21 mouse cellular contexts compared by ENCODE assay signal in the genomic region with DNA sequence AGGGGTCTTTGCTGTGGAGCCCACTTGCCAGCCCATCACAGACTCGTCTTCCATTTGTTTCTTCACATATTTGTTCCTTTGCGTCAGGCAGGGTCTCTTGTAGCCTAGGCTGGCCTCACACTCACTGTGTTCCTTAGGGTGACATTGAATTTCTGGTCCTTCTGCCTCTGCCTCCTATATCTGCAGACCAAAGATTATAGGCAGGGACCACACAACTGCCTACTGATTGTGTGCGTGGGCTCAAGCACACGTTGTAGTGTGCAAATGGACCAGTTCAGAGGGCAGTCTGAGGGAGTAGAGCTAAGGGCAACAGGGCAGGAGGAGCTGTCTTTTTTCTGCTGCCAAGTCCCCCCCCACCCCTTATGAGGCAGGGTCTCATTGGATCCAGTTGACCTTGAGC. TPM values are rescaled to one million over a fixed set of nuclear protein-coding genes. Genes with fewer than 3 reads are reported as not detected.
DNase-seq lines count a peak whose midpoint lies in the region; ATAC-seq and TF ChIP-seq lines count a peak whose summit lies in the region.
"Had no signal": no experiment of that assay in that cellular context is flagged by ENCODE, and none has a peak within 500 bp of the region (broad histone marks: within the 10 kb centered on the region; RNA-seq: fewer than 3 reads in every experiment).

No protein-coding gene starts in this region.

- H3K4me1 ChIP-seq in ES-Bruce4 (ENCODE audit: control insufficient read depth, insufficient read depth, low read length): peaks cover 8% of the 10 kb centered on the region
- peaks cover 85% of the 10 kb centered on the region for H3K4me1 ChIP-seq in erythroblast, embryonic 14.5 days (ENCODE audit: control insufficient read depth)
- peaks cover 77% of the 10 kb centered on the region for H3K4me1 ChIP-seq in liver, embryonic 15.5 days (replicated peaks)
- H3K4me1 ChIP-seq: forebrain, embryonic 13.5 days; hindbrain, embryonic 15.5 days; intestine, embryonic 15.5 days; kidney, embryonic 15.5 days; neural tube, embryonic 15.5 days; stomach, embryonic 15.5 days had no signal

- TF ChIP-seq CTCF in ES-Bruce4 (IDR thresholded peaks at IDR 0.05; ENCODE audit: low read depth, low read length): no peak

- H3K27ac ChIP-seq in ES-Bruce4 (ENCODE audit: insufficient read depth, low read length): peak overlapping the region; percentile 83
- H3K27ac ChIP-seq in liver, embryonic 15.5 days (replicated peaks): peak overlapping the region; percentile 95
- H3K27ac ChIP-seq: forebrain, embryonic 13.5 days; heart, embryonic 15.5 days; hindbrain, embryonic 15.5 days; intestine, embryonic 15.5 days; neural tube, embryonic 15.5 days; stomach, embryonic 15.5 days had no signal

- H3K9ac ChIP-seq in ES-Bruce4 (ENCODE audit: low read depth, poor library complexity, severe bottlenecking): no peak overlapping the region
- H3K9ac ChIP-seq in liver, embryonic 15.5 days: peak overlapping the region; percentile 63
- H3K9ac ChIP-seq: forebrain, embryonic 13.5 days; heart, embryonic 15.5 days; hindbrain, embryonic 15.5 days; intestine, embryonic 15.5 days; kidney, embryonic 15.5 days; neural tube, embryonic 15.5 days; stomach, embryonic 15.5 days had no signal

- no peaks in the 10 kb centered on the region for H3K36me3 ChIP-seq in ES-Bruce4 (ENCODE audit: control insufficient read depth, insufficient read depth, low read length, poor library complexity, severe bottlenecking)
- H3K36me3 ChIP-seq in erythroblast, embryonic 14.5 days (ENCODE audit: control insufficient read depth): peaks cover 11% of the 10 kb centered on the region
- H3K36me3 ChIP-seq in liver, embryonic 15.5 days (replicated peaks): no peaks in the 10 kb centered on the region
- H3K36me3 ChIP-seq: heart, embryonic 15.5 days; hindbrain, embryonic 15.5 days; intestine, embryonic 15.5 days; kidney, embryonic 15.5 days; neural tube, embryonic 15.5 days; stomach, embryonic 15.5 days had no signal

- ATAC-seq in liver, embryonic 15.5 days (ENCODE audit: insufficient read depth): peak; percentile 39
- ATAC-seq in frontal cortex, adult (ENCODE audit: low TSS enrichment): no peak
- ATAC-seq: forebrain, embryonic 13.5 days had no signal

- peak overlapping the region; percentile 69 for H3K4me2 ChIP-seq in liver, embryonic 15.5 days
- H3K4me2 ChIP-seq: forebrain, embryonic 13.5 days; heart, embryonic 15.5 days; hindbrain, embryonic 15.5 days; intestine, embryonic 15.5 days; kidney, embryonic 15.5 days; neural tube, embryonic 15.5 days; stomach, embryonic 15.5 days had no signal

- no peak overlapping the region for H3K4me3 ChIP-seq in ES-Bruce4 (ENCODE audit: low read depth, low read length)
- peak overlapping the region; percentile 60 for H3K4me3 ChIP-seq in erythroblast, embryonic 14.5 days (replicated peaks)
- H3K4me3 ChIP-seq in liver, embryonic 15.5 days (replicated peaks): peak overlapping the region; percentile 39
- H3K4me3 ChIP-seq: forebrain, embryonic 13.5 days; heart, embryonic 15.5 days; hindbrain, embryonic 15.5 days; intestine, embryonic 15.5 days; kidney, embryonic 15.5 days; neural tube, embryonic 15.5 days; stomach, embryonic 15.5 days had no signal

- WGBS in liver, embryonic 15.5 days (ENCODE audit: insufficient replicate concordance): 41% methylated on average over 4 of the region's 4 CpGs

- TF ChIP-seq EP300 in ES-Bruce4 (IDR thresholded peaks at IDR 0.05; ENCODE audit: insufficient read depth, low read depth, low read length): no peak

- TF ChIP-seq POLR2A in ES-Bruce4 (IDR thresholded peaks at IDR 0.05; ENCODE audit: insufficient read depth, low read length): no peak

- no peaks in the 10 kb centered on the region for H3K27me3 ChIP-seq in ES-Bruce4 (ENCODE audit: control insufficient read depth, insufficient read depth, low read length, poor library complexity, severe bottlenecking)
- peaks cover 22% of the 10 kb centered on the region for H3K27me3 ChIP-seq in erythroblast, embryonic 14.5 days (ENCODE audit: control insufficient read depth)
- peaks cover 15% of the 10 kb centered on the region for H3K27me3 ChIP-seq in liver, embryonic 15.5 days
- H3K27me3 ChIP-seq: forebrain, embryonic 13.5 days; heart, embryonic 15.5 days; hindbrain, embryonic 15.5 days; intestine, embryonic 15.5 days; kidney, embryonic 15.5 days; neural tube, embryonic 15.5 days; stomach, embryonic 15.5 days had no signal

- intact Hi-C loops in left cerebral cortex, postnatal 25 days (cut with DNase I): loop anchor here (2.0 kb wide), 2 partner anchors 57 to 63 kb away; a partner anchor contains a TSS

- H3K9me3 ChIP-seq in ES-Bruce4 (replicated peaks; ENCODE audit: control insufficient read depth, insufficient read depth, low read length, poor library complexity, severe bottlenecking): no peaks in the 10 kb centered on the region
- no peaks in the 10 kb centered on the region for H3K9me3 ChIP-seq in erythroblast, embryonic 14.5 days (ENCODE audit: control insufficient read depth, low read length)
- no peaks in the 10 kb centered on the region for H3K9me3 ChIP-seq in liver, embryonic 15.5 days (replicated peaks)
- H3K9me3 ChIP-seq: forebrain, embryonic 13.5 days; heart, embryonic 15.5 days; hindbrain, embryonic 15.5 days; intestine, embryonic 15.5 days; kidney, embryonic 15.5 days; neural tube, embryonic 15.5 days; stomach, embryonic 15.5 days had no signal

- DNase-seq in cerebellum, adult 11-12 months: peak; percentile 6
- no peak for DNase-seq in cerebellum, adult 18-20 months
- no peak for DNase-seq in left cerebral cortex, postnatal 25 days (ENCODE audit: low spot score in 2 of 2)
- DNase-seq in frontal cortex, adult 2 months (ENCODE audit: extremely low spot score in 1 of 2, low spot score in 1 of 2): no peak
- DNase-seq: heart, adult 11 months; heart, postnatal 4 days; lung, postnatal 10 days; midbrain, embryonic 14.5 days; thymus, adult 18-20 months; thymus, postnatal 4 days had no signal

RNA-seq across cellular contexts. Expression of a gene that starts 24.0 kb away (rescaled TPM):
- polyA plus RNA-seq in ES-Bruce4 (2011; ENCODE audit: insufficient read depth, insufficient read length, low read depth, missing spikeins): 339 and 341 TPM in 2 replicates
- 6.0 and 6.8 TPM in 2 replicates for polyA plus RNA-seq in erythroblast, embryonic 14.5 days (2012)
- polyA plus RNA-seq in liver, embryonic 15.5 days (2015; fragmentation: Nextera tagmentation; extraction: Ambion mirVana): 24.4 and 29.4 TPM in 2 replicates
- 100 to 1,000 TPM; 155 to 160 TPM for total RNA-seq in left cerebral cortex, postnatal 25 days (2021)
- polyA plus RNA-seq in frontal cortex, adult 2 months (2012; rRNA removed): 110 and 118 TPM in 2 replicates
